Mouse (Mus musculus) liver, embryonic 14.5 days (tissue): ENCODE measurements around the gene Map2k7.

Experiments used
- CTCF ChIP-seq: IDR thresholded peaks from 2 replicates; pipeline ENCODE4 v1.5.1; 2016; ENCODE audit warnings: antibody characterized with exemption, low read depth, control low read depth
- EP300 ChIP-seq: IDR thresholded peaks from 2 replicates; pipeline ENCODE4 v1.6.1; 2016; ENCODE audit warnings: antibody characterized with exemption, low read depth

GRCm38 (mm10) chr8:4247951-4248540 is 9.5 kb downstream of the Map2k7 start, which contains the start of gene Tgfbr3l:
- TF ChIP-seq CTCF (no peak), EP300 (no peak)
